Mouse (Mus musculus): ENCODE measurements around the gene Sfxn5.

GRCm38 (mm10) chr6:85350157-85350556 is 16.9 kb upstream of the Sfxn5 start:
- TF ChIP-seq CTCF (IDR thresholded peaks at IDR 0.05; ENCODE audit: extremely low read depth, insufficient read length, insufficient replicate concordance, low read depth, low read length) (no peak), POLR2A (IDR thresholded peaks at IDR 0.05; ENCODE audit: low read depth, low read length) (no peak)

Measured in small intestine, adult 2 months (tissue).